Mouse (Mus musculus) heart, postnatal 14 days (tissue): Measurements from ENCODE around the gene Reep6. TPM values are rescaled to one million over a fixed set of nuclear protein-coding genes. Genes with fewer than 3 reads are reported as not detected.

Source experiments
- DNase-seq, 2 experiments: peaks; one replicate each; pipeline ENCODE4 v3.0.0; 2021 to 2022
- intact Hi-C: fragments of 180-260 bp; cut with DNase I; formaldehyde crosslinking; loops from one replicate; pipeline ENCODE4 v1.15.1; 2025
- microRNA-seq, 2 experiments: library from miRNA; unstranded; fragments of <30 nt; microRNA quantifications; one replicate each; pipeline ENCODE4 v1.2.0; 2021 to 2022
- total RNA-seq, 2 experiments: library from RNA; stranded (reverse); gene quantifications; 2 replicates each; pipeline ENCODE4 v1.2.3; 2021

The Reep6 gene
- total RNA-seq, 2 experiments from 2014 or later, result 2.0 to 2.6 TPM

DNA sequence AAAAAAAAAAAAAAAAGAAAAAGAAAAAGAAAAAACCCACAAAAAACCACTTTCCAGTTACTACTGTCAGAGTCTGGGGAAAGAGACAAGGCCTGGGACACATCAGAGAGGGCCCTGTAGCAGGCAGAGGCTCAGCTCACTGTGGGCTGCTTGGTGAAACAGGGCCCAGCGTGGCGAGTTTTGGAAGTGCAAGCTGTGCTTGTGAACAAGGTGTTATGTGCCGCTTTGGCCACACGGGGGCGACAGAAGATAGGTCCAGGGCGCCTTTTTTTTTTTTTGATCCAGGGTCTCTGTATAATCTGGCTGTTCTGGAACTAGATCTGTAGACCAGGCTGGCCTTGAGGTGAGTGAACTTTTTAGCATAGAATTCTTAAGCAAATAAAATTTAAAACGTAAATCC is 46.4 kb downstream of the Reep6 start:
- intact Hi-C loops, result loop anchor here (2.0 to 10.0 kb wide), 4 partner anchors 69 to 179 kb away; partner anchors contain the start of gene Apc2
- peak; percentile 92 to 97 for DNase-seq

DNA sequence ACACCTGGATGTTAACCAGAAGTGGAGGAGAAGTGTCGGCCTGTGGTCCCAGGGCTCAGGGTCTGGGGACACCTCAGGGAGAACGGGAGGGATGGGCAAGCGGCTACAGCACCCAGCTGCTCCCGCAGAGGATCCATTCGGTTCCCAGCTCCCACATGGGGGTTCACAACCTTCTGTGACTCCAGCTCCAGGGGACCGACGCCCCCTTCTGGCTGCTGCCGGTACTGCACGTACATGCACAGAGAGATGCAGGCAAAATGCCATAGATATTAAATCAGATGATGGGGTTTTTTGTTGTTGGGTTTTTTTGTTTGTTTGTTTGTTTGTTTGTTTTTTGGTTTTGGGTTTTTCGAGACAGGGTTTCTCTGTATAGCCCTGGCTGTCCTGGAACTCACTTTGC is 48.0 kb downstream of the Reep6 start:
- intact Hi-C loops, result loop anchor here (2.0 to 10.0 kb wide), 4 partner anchors 67 to 177 kb away; partner anchors contain the start of gene Apc2
- peak in 1 of 2 experiments; percentile 45 for DNase-seq

DNA sequence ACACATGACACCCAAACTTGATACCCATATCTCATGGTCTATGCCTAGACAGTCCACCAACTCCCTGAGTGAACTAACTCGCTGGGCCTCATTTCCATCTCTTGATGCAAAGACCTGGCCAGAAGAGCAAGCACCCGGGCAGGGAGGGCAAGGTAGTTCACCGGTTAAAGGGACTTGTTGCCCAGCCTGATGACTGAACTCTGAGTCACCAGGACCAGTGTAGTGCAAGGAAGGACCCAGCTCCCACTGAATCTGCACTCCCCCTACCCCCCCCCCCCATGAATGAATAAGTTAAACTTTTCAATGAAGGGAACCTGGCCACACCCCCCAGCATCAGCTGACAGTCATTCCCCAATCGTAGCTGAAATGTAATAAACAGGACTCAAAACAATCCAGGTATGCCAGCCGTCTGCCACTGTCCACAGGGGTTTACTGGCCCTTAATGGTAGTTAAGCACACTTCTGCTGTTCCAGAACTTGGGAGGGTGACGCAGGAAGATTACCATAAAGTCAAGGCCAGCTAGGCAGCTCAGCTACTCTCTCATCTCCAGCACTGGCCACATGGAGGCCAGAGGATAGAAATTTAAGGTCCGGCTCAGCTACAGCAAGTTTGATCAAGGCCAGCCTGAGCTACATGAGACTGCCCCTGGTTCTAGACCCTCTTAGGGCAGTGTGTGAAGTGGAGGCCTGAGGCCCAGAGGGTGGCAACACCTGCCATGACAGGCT is 53.0 kb downstream of the Reep6 start:
- intact Hi-C loops, result no loop called here
- DNase-seq, result no peak

DNA sequence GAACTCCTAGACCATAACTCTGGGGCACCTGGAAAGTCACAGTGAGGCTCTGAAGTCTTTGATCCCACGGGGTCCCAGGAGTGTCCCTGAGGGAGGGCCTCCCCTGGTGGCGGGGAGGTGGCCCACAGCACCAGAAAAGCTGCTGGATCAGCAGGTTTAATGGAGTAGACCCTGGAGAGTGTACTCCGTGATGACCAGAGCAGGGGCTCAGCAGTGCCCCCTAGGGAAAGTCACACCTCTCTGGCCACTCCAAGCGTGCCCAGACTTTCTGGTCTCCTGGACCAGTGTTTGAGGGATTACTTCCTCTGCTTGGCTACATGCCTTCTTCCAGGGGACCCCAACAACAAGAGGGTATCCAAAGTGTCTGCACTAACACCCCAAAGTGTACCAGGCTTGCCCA is 53.7 kb downstream of the Reep6 start:
- DNase-seq, result no peak
- intact Hi-C loops, result no loop called here

DNA sequence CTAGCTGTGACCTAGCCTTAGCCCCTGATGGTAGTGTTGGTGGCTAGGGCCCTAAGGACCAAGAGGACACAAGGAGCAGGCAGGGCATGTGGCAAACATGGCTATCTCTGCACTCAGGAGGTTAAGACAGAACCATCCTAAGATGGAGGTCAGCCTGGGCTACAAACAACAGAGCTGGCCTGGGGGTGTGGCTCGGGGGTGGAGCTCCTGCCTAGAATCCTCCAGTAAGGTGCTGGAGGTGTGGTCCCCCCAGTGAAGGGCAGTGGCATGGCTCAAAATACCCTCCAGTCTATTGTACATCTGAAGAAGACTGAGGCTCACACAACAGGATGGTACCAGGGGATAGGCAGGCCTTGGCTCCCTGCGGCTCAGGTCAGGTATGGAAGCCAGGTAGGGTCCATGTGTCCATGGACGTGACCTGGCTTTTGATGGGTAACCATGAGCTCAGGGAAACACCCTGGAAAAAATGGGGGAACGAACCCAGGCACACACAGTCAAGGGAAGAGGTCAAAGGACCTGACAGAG is 54.4 kb downstream of the Reep6 start:
- intact Hi-C loops, result no loop called here
- DNase-seq, result no peak

DNA sequence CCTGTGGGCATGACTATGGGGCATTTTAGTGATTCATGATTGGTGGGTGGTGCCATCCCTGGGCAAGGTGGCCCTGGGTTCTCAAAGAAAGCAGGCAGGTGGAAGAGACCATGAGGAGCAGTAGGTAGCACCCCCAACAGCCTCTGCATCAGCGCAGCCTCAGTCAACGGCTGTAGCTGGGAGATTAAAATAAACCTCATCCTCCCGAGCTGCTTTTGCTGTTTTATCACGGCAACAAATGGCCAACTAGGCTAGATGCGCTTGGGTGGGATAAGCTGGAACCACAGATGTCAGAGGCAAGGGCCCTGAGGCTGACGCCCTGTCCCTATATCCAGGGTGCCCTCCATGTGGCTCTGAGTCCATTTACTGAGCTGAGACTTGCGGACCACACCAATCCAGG is 55.0 kb downstream of the Reep6 start:
- intact Hi-C loops, result no loop called here
- no peak for DNase-seq

DNA sequence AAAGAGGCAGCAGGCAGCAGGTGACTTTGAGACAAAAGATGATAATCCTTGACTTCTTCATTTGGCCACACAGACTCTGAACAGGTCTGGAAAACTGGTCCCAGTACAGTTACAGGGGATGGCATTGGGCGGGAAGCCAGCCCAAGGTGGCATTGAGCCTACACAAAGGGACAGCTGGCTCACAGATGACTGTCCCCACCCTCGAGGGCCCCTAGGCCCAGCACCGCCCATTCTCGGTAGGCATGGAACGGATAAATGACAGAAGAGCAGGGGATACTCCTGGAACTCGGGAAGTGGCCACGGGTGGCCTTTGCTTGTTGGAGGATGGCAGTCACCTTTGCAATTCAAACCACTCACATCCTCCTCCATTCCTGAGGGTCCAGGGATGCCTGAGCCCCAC is 55.6 kb downstream of the Reep6 start:
- DNase-seq, result no peak
- intact Hi-C loops, result no loop called here

Small RNAs within 50 kb of the gene (microRNA-seq; reads per million reads assigned to microRNA genes)
- 0 to 0.12 reads per million in 2 experiments for gene Gm22721

Other genes with a start within 250 kb of the Reep6 start
- 10 to 100 TPM; 13.5 to 14.0 TPM for gene Sbno2, start 224.4 kb upstream of the Reep6 start, total RNA-seq
- gene Stk11, start 214.2 kb upstream of the Reep6 start, total RNA-seq, result 100 to 1,000 TPM; 105 to 118 TPM
- 1,000 to 10,000 TPM; 1,168 to 1,183 TPM for gene Atp5d, start 191.3 kb upstream of the Reep6 start, total RNA-seq
- gene Cbarp, start 189.1 kb upstream of the Reep6 start, total RNA-seq, result 1 to 10 TPM; 3.0 to 3.3 TPM
- 100 to 1,000 TPM; 158 to 178 TPM for gene Midn, start 181.7 kb upstream of the Reep6 start, total RNA-seq
- gene Cirbp, start 164.0 kb upstream of the Reep6 start, total RNA-seq, result 10 to 100 TPM; 40.4 to 64.3 TPM
- gene 1600002K03Rik, start 157.0 kb upstream of the Reep6 start, total RNA-seq, result 1 to 10 TPM; 3.8 to 4.7 TPM
- gene Efna2, start 150.5 kb upstream of the Reep6 start, total RNA-seq, result 1 to 10 TPM; 1.1 to 1.4 TPM
- 10 to 100 TPM; 17.0 to 21.0 TPM for gene Mum1, start 103.5 kb upstream of the Reep6 start, total RNA-seq
- 100 to 1,000 TPM; 728 to 743 TPM for gene Ndufs7, start 80.8 kb upstream of the Reep6 start, total RNA-seq
- gene Gamt, start 68.9 kb upstream of the Reep6 start, total RNA-seq, result 10 to 100 TPM; 11.6 to 14.5 TPM
- gene Dazap1, start 68.5 kb upstream of the Reep6 start, total RNA-seq, result 10 to 100 TPM; 68.2 to 76.3 TPM
- 100 to 1,000 TPM; 652 to 716 TPM for gene Rps15, start 37.5 kb upstream of the Reep6 start, total RNA-seq
- 1 to 10 TPM; 2.3 to 3.6 TPM for gene Apc2, start 34.0 kb upstream of the Reep6 start, total RNA-seq
- gene 2310011J03Rik, start 9.4 kb upstream of the Reep6 start, total RNA-seq, result 10 to 100 TPM; 13.3 to 15.0 TPM
- 1 to 10 TPM; 1.0 to 1.7 TPM for gene Pcsk4, start 455 bp upstream of the Reep6 start, total RNA-seq
- gene Adamtsl5, start 18.5 kb downstream of the Reep6 start, total RNA-seq, result 10 to 100 TPM; 43.8 to 44.5 TPM
- gene Plk5, start 26.5 kb downstream of the Reep6 start, total RNA-seq, result under 1 TPM; 0.12 to 0.22 TPM
- gene Mex3d, start 57.7 kb downstream of the Reep6 start, total RNA-seq, result 10 to 100 TPM; 11.8 to 12.2 TPM
- gene Mbd3, start 69.6 kb downstream of the Reep6 start, total RNA-seq, result 10 to 100 TPM; 78.6 to 84.0 TPM
- gene Uqcr11, start 76.9 kb downstream of the Reep6 start, total RNA-seq, result 1,000 to 10,000 TPM; 1,852 to 1,908 TPM
- gene Tcf3, start 103.7 kb downstream of the Reep6 start, total RNA-seq, result 10 to 100 TPM; 31.7 to 32.5 TPM
- gene Onecut3, start 164.9 kb downstream of the Reep6 start, total RNA-seq, result not detected
- not detected for gene Atp8b3, start 209.2 kb downstream of the Reep6 start, total RNA-seq
- gene Rexo1, start 231.6 kb downstream of the Reep6 start, total RNA-seq, result 10 to 100 TPM; 14.2 to 18.1 TPM
- 1 to 10 TPM; 4.5 to 4.7 TPM for gene Klf16, start 247.4 kb downstream of the Reep6 start, total RNA-seq